8 mouse cellular contexts compared by ENCODE assay signal in genomic region chr2:91457259-91457655, GRCm38 (mm10). TPM values are rescaled to one million over a fixed set of nuclear protein-coding genes. Genes with fewer than 3 reads are reported as not detected.
DNase-seq lines count a peak whose midpoint lies in the region; ATAC-seq and TF ChIP-seq lines count a peak whose summit lies in the region.

Gene Lrp4 (plus strand): TSS chr2:91457511.

- peak within 1 kb of the TSS; percentile 90 for H3K27ac ChIP-seq in forebrain, embryonic 12.5 days
- H3K27ac ChIP-seq in lung, embryonic 14.5 days (ENCODE audit: low read depth), result peak within 1 kb of the TSS; percentile 97

- peak within 1 kb of the TSS; percentile 78 for H3K4me3 ChIP-seq in forebrain, embryonic 12.5 days (replicated peaks)
- peak within 1 kb of the TSS; percentile 80 for H3K4me3 ChIP-seq in lung, embryonic 14.5 days (ENCODE audit: low read depth, low read length)

- H3K9ac ChIP-seq in forebrain, embryonic 12.5 days, result peak within 1 kb of the TSS; percentile 87
- peak within 1 kb of the TSS; percentile 84 for H3K9ac ChIP-seq in lung, embryonic 14.5 days

- no peaks in the 10 kb centered on the region for H3K9me3 ChIP-seq in forebrain, embryonic 12.5 days
- H3K9me3 ChIP-seq in lung, embryonic 14.5 days (ENCODE audit: low read depth, low read length), result no peaks in the 10 kb centered on the region

- no peak for TF ChIP-seq CTCF in lung, embryonic 14.5 days (IDR thresholded peaks at IDR 0.05; ENCODE audit: low read depth)

- intact Hi-C loops in heart, postnatal 14 days (cut with DNase I), result loop anchor here (5.0 kb wide), 1 partner anchor 170 kb away; no protein-coding TSS in a partner anchor

- peaks cover 17% of the 10 kb centered on the region for H3K27me3 ChIP-seq in forebrain, embryonic 12.5 days
- no peaks in the 10 kb centered on the region for H3K27me3 ChIP-seq in lung, embryonic 14.5 days (ENCODE audit: insufficient read depth, low read length)

- DNase-seq in thymus, postnatal 4 days, result peak; percentile 51
- DNase-seq in thymus, postnatal 0 days (ENCODE audit: low spot score), result no peak
- peak; percentile 75 to 83 for DNase-seq in heart, postnatal 14 days
- DNase-seq in kidney, postnatal 4 days, result peak; percentile 82 to 87
- DNase-seq in lung, embryonic 14.5 days, result peak; percentile 83
- DNase-seq in retina, postnatal 1 day, result peak; percentile 65
- no peak for DNase-seq in thymus, adult 18-20 months

- 0% methylated on average over 28 of the region's 36 CpGs for WGBS in forebrain, embryonic 12.5 days
- WGBS in lung, embryonic 14.5 days, result 0% methylated on average over 22 of the region's 36 CpGs

- peak within 1 kb of the TSS; percentile 87 for H3K4me2 ChIP-seq in forebrain, embryonic 12.5 days
- peak within 1 kb of the TSS; percentile 88 for H3K4me2 ChIP-seq in lung, embryonic 14.5 days

- no peaks in the 10 kb centered on the region; the same call in 1 of the 2 replicates for H3K36me3 ChIP-seq in forebrain, embryonic 12.5 days (replicated peaks)
- no peaks in the 10 kb centered on the region for H3K36me3 ChIP-seq in lung, embryonic 14.5 days (ENCODE audit: insufficient read depth)

- peaks cover 44% of the 10 kb centered on the region for H3K4me1 ChIP-seq in forebrain, embryonic 12.5 days
- H3K4me1 ChIP-seq in lung, embryonic 14.5 days (ENCODE audit: insufficient read depth), result peaks cover 23% of the 10 kb centered on the region

- peak; percentile 63 for ATAC-seq in forebrain, embryonic 12.5 days (ENCODE audit: low FRiP score)
- ATAC-seq in lung, embryonic 14.5 days (ENCODE audit: insufficient read depth), result peak; percentile 74

RNA-seq across cellular contexts. Expression of gene Lrp4, which starts in this region (rescaled TPM):
- polyA plus RNA-seq in thymus, postnatal 0 days (2015; fragmentation: Nextera tagmentation; extraction: Ambion mirVana), result 2.0 and 2.4 TPM in 2 replicates
- polyA plus RNA-seq in forebrain, embryonic 12.5 days (2016; fragmentation: Nextera tagmentation; extraction: Ambion mirVana), result 9.1 and 9.5 TPM in 2 replicates
- 10 to 100 TPM; 11.1 to 13.3 TPM for total RNA-seq in heart, postnatal 14 days (2021)
- polyA plus RNA-seq in lung, embryonic 14.5 days (2014; fragmentation: Nextera tagmentation; extraction: Ambion mirVana), result 7.6 TPM in 2 replicates

Comparison
In these comparisons a context has a peak if more than half of its experiments do, and no peak if none do; other contexts are left out.
1. DNase-seq: peak in thymus, postnatal 4 days (single experiment), heart, postnatal 14 days (2 of 2), kidney, postnatal 4 days (2 of 2), lung, embryonic 14.5 days (single experiment) and retina, postnatal 1 day (single experiment); none in thymus, postnatal 0 days (single experiment) and thymus, adult 18-20 months (0 of 2).